Mouse (Mus musculus) urinary bladder, postnatal 14 days (tissue): Measurements from ENCODE around the gene Hmg20b.
A peak's percentile ranks its signal among the peaks of the same experiment; 100 is the strongest.

Experiments used
- DNase-seq: peaks from one replicate; pipeline ENCODE4 v3.0.0; 2021; ENCODE audit warnings: low spot score

Hmg20b gene

GRCm38 (mm10) chr10:81354738-81355477 is 4.6 kb upstream of the Hmg20b start:
- DNase-seq, result no peak

- DNase-seq, result no peak
Measured at GRCm38 (mm10) chr10:81351678-81352291, 1.5 kb upstream of the Hmg20b start.

- DNase-seq, result no peak
Measured at GRCm38 (mm10) chr10:81349961-81350350, 324 bp downstream of the Hmg20b start.

GRCm38 (mm10) chr10:81349146-81349545 is 1.1 kb downstream of the Hmg20b start:
- DNase-seq, result peak; percentile 64

GRCm38 (mm10) chr10:81346453-81347067 is 3.7 kb downstream of the Hmg20b start:
- DNase-seq, result peak; percentile 77

- no peak for DNase-seq
Measured at GRCm38 (mm10) chr10:81345162-81345534, 5.1 kb downstream of the Hmg20b start.

- no peak for DNase-seq
Measured at GRCm38 (mm10) chr10:81344421-81345161, 5.7 kb downstream of the Hmg20b start.

GRCm38 (mm10) chr10:81342686-81343505 is 7.4 kb downstream of the Hmg20b start, which contains the start of gene Gipc3:
Gene Gipc3, minus strand, starts transcription at chr10:81343266.
- no peak for DNase-seq

- DNase-seq, result peak; percentile 70
Measured at GRCm38 (mm10) chr10:81341333-81341949, 8.8 kb downstream of the Hmg20b start.

GRCm38 (mm10) chr10:81340551-81341332 is 9.5 kb downstream of the Hmg20b start:
- DNase-seq, result no peak

- DNase-seq, result no peak
Measured at GRCm38 (mm10) chr10:81336558-81336957, 13.7 kb downstream of the Hmg20b start.

GRCm38 (mm10) chr10:81335393-81336340 is 14.6 kb downstream of the Hmg20b start:
- no peak for DNase-seq

GRCm38 (mm10) chr10:81334324-81334723 is 16.0 kb downstream of the Hmg20b start:
- no peak for DNase-seq

- DNase-seq, result no peak
Measured at GRCm38 (mm10) chr10:81332277-81332676, 18.0 kb downstream of the Hmg20b start.

- no peak for DNase-seq
Measured at GRCm38 (mm10) chr10:81330007-81330406, 20.3 kb downstream of the Hmg20b start.

GRCm38 (mm10) chr10:81329194-81329975 is 20.9 kb downstream of the Hmg20b start:
- DNase-seq, result peak; percentile 57

- no peak for DNase-seq
Measured at GRCm38 (mm10) chr10:81328386-81328785, 21.9 kb downstream of the Hmg20b start, which contains the start of gene Tbxa2r. Gene Tbxa2r, plus strand, starts transcription at chr10:81328731.

- no peak for DNase-seq
Measured at GRCm38 (mm10) chr10:81327959-81328358, 22.3 kb downstream of the Hmg20b start.
